Mouse (Mus musculus) macrophage (primary cell): ENCODE results near the gene Tex11. TPM values are rescaled to one million over a fixed set of nuclear protein-coding genes. Genes with fewer than 3 reads are reported as not detected.
"Not testable (repeated sequence)": the region's sequence is repeated elsewhere in the genome, so short reads cannot be mapped to it uniquely, and the experiment has no call there.

Source experiments
- H3K27ac ChIP-seq: fragments of 350-480 bp; formaldehyde crosslinking; 2 replicates; pipeline ENCODE4 v1.9.0; 2021
- H3K36me3 ChIP-seq: fragments of 350-480 bp; formaldehyde crosslinking; 2 replicates; pipeline ENCODE4 v1.9.0; 2021; ENCODE audit errors: inconsistent target
- H3K4me3 ChIP-seq: fragments of 350-480 bp; formaldehyde crosslinking; 2 replicates; pipeline ENCODE4 v1.9.0; 2021; ENCODE audit errors: inconsistent target
- H3K79me2 ChIP-seq: fragments of 350-480 bp; formaldehyde crosslinking; 2 replicates; pipeline ENCODE4 v1.9.0; 2021; ENCODE audit errors: inconsistent target
- WGBS: methylation state at CpG from one replicate; pipeline ENCODE4 v1.1.7; 2026; ENCODE audit warnings: inconsistent platforms; ENCODE audit not compliant: missing documents; 5-methylcytosine and 5-hydroxymethylcytosine counted together
- polyA plus RNA-seq: library from polyadenylated mRNA; stranded (reverse); fragments of 250-400 nt; gene quantifications from 3 replicates; pipeline ENCODE4 v1.2.4, GENCODE M21; 2018; ENCODE audit warnings: inconsistent platforms
- total RNA-seq, 78 experiments: library from RNA; depleted of rRNA; stranded (reverse); fragments of 250-400 nt; gene quantifications; 1 replicate in 9 of 78; 2 replicates in 24 of 78; 3 replicates in 43 of 78; 4 replicates in 2 of 78; pipeline ENCODE4 v1.2.4; 2018; ENCODE audit warnings: inconsistent platforms in 56 of 78

Tex11 gene
- under 1 TPM in 1 of 26 experiments, not detected in 25; 0.21 TPM for total RNA-seq (2018; cell fraction: chromatin; rRNA removed)
- total RNA-seq (2018; cell fraction: cytosol; rRNA removed) = under 1 TPM in 3 of 26 experiments, not detected in 23; 0.04 to 0.10 (median 0.09) TPM
- not detected for total RNA-seq (2018; cell fraction: nucleus; rRNA removed)
- 0.04 TPM in 1 of 3 replicates, not detected in the others for polyA plus RNA-seq

DNA sequence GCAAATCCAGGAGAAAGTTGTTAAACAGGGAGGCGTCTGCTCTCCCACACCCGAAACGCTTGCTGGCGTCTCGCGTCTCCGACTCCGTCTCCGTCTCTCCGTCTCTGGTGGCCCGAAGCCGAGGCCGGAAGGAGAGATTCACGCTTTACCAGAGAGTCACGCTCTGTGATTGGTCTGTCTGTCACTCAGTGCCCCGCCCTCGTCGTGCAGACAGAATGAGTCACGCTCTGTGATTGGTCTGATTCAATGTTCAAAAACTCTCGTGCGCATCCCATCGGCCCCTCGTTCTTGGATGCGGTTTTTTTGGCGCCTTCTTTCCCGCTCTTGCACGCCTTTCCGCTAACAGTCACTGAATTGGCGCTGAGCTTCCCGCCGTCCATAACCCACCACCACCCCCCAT, at the start of gene Tex11:
Gene Tex11 (minus strand): TSS at position 127 of the 400 bp plus-strand sequence.
- Histone ChIP-seq H3K79me2 (no peaks in the 10 kb centered on the region), H3K4me3 (no peak within 1 kb of the TSS), H3K27ac (no peak within 1 kb of the TSS), H3K36me3 (no peaks in the 10 kb centered on the region)
- 89% methylated on average over 17 of the region's 31 CpGs for WGBS

DNA sequence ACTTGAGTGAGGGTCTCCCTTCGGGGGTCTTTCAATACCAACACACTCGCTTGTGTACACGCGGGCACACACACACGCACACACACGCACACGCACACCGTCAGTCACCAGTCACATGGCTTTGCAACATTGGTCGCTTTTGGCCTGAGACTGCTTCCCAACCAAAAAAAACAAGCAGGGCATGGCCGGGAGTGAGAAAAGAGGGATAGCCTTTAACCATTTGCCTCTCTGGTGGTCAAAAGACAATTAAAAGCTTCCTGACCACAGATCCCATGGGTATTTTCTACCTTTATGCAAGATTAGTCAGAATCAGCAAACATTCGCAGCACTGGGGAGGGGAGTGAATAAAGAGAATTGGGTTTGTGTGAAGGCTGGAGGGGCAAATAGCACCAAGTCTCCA, 26.5 kb upstream of the Tex11 start, which contains the start of gene Slc7a3:
Gene Slc7a3 (minus strand): TSS at position 101 of the 400 bp plus-strand sequence.
- no peaks in the 10 kb centered on the region for H3K79me2 ChIP-seq
- H3K4me3 ChIP-seq = no peak within 1 kb of the TSS
- 72% methylated on average over 10 of the region's 11 CpGs for WGBS
- no peak within 1 kb of the TSS for H3K27ac ChIP-seq
- H3K36me3 ChIP-seq = no peaks in the 10 kb centered on the region

DNA sequence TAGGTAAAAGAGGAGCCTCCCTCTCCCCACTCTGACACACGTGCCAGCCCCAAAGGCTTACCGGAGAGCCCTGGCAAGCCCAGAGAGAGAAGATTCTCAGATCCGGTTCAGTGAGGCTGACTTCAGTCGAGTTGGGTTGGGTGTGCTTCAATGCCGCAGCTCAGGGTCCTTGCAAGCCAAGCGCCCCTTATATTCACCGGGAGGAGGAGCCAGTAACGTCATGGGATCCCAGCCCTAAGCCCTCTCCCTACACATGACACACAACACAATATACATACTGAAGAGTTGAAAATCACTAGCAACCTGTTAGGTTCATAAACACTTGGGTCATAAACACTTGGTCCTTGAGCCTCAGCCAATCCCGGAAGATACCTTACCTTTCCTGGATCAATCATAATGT, 25.7 kb upstream of the Tex11 start:
- not testable (repeated sequence) for H3K4me3 ChIP-seq, H3K79me2 ChIP-seq, H3K27ac ChIP-seq, H3K36me3 ChIP-seq
- WGBS = 10% methylated on average over 5 of the region's 9 CpGs

DNA sequence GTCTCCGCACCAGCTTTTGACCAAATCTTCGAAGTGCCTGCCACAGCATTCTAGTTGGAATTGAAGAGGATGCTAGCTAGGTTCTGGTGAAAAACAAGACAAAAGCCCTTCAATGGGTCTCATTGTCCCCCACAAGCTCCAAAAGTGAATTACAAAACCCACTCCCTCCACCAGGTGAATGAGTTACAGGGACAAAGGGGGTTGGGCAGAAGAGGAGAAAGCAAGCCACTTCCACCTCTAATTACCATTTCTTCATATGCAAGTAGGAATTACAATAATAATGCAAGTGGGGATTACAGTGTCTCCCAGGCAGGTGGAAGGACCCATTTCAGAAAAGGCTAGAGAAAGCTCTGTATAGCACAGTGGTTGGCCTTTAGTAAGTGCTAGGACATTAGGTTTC, 24.7 kb upstream of the Tex11 start:
- H3K4me3 ChIP-seq = no peak overlapping the region
- H3K36me3 ChIP-seq = no peaks in the 10 kb centered on the region
- WGBS = 82% methylated on average over 2 of the region's 2 CpGs
- H3K79me2 ChIP-seq = no peaks in the 10 kb centered on the region
- no peak overlapping the region for H3K27ac ChIP-seq

DNA sequence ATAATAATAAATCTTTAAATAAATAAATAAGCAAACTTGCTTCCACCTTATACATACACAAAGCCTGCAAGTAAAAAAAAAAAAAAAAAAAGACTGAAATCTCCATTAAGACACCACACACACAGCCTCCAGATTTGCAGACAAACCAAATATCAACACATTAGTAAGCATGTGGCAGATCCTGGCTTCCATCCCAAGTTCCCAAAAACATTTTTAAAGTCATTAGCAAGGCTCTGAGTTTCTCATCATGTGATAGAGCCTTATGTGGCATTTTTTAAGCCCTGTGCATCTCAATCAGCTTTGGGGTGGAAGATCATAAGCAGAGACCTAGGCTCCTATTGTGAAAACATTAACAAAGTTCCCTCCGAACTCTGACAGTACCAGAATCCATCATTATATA, 5.8 kb upstream of the Tex11 start:
- H3K4me3 ChIP-seq = no peak overlapping the region
- no peak overlapping the region for H3K27ac ChIP-seq
- no peaks in the 10 kb centered on the region for H3K79me2 ChIP-seq
- H3K36me3 ChIP-seq = no peaks in the 10 kb centered on the region
- WGBS = 90% methylated on average over 1 of the region's 1 CpGs

DNA sequence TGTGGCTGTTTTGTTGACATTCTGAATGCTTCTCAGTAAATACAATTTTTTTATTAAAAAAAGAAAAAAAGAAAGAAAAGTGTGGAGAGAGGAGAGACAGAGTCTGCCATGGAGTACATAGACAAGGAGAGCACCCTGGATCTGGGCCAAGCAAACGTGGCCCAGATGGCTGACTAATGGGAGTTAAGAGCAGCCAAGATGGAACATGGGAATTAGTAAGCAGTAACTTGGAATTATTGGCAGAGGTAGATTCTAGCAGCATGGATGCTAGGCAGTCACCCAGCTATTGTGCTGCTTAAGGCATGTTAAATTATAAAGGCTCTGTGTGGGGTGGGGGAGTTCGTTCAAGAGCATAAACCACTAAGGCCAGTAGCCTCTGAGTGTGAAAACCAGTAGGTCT, 4.0 kb upstream of the Tex11 start:
- H3K4me3 ChIP-seq = no peak overlapping the region
- H3K36me3 ChIP-seq = no peaks in the 10 kb centered on the region
- WGBS = 86% methylated on average over 2 of the region's 2 CpGs
- no peaks in the 10 kb centered on the region for H3K79me2 ChIP-seq
- no peak overlapping the region for H3K27ac ChIP-seq

DNA sequence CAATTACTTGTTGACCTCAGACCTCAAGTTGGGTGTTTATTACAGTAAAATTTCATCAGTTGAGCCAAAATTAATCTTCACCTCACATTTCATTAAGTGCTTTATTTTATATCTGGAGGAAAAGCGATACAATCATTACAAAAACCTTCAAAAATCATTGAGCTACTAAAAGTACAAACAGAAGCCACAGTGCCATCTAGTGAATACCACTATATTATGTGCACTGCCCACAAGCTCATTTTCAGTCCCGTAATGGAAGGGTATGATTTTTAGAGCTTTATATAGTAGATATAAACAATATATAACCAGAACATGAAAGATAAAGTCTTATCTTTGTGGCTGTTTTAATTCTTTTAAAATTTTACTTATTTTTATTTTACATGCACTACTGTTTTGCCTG, 115.8 kb downstream of the Tex11 start:
- H3K4me3 ChIP-seq = no peak overlapping the region
- WGBS = 50% methylated on average over 1 of the region's 2 CpGs
- no peaks in the 10 kb centered on the region for H3K36me3 ChIP-seq
- H3K79me2 ChIP-seq = no peaks in the 10 kb centered on the region
- H3K27ac ChIP-seq = no peak overlapping the region

DNA sequence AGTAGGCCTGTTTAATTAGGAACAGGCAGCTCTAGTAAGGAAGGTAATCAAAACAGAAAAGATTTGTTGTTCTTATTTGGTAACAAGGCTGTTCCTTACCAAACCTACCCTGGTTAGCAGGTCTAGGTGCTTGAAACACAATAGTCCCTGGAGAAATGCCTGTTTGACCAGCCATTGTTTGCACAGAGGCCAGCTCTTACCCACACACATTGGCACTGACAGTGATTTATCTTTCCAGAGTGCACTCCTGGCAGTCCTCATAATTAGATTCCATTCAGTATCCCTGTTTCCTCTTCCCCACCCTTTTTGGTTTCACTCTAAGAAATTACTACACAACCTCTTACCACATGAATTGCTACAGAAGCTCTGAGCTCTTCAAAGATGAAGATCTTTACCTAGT, 220.3 kb downstream of the Tex11 start:
- no peaks in the 10 kb centered on the region for H3K36me3 ChIP-seq
- H3K79me2 ChIP-seq = no peaks in the 10 kb centered on the region
- H3K27ac ChIP-seq = no peak overlapping the region
- no peak overlapping the region for H3K4me3 ChIP-seq

DNA sequence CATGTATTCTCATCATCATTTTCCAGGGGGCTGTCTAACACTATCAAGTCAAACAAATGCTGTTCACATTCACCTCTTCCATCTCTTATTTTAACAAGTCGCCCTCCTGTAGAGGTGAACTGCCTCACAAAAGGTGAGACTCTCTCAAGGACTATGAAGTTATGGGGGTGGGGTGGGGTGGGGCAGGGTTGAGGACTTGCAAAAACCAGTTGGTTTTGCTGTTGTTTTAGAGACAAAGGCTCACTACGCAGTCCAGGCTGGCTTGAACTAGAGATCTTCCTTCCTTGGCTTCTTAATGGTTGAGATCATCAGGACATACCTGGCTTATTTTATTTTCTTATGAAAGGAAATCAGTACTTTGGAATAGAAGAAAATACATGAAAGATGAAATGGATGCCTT, 226.7 kb downstream of the Tex11 start:
- no peak overlapping the region for H3K4me3 ChIP-seq
- no peaks in the 10 kb centered on the region for H3K36me3 ChIP-seq
- H3K27ac ChIP-seq = no peak overlapping the region
- no peaks in the 10 kb centered on the region for H3K79me2 ChIP-seq
- WGBS = 90% methylated on average over 2 of the region's 2 CpGs

DNA sequence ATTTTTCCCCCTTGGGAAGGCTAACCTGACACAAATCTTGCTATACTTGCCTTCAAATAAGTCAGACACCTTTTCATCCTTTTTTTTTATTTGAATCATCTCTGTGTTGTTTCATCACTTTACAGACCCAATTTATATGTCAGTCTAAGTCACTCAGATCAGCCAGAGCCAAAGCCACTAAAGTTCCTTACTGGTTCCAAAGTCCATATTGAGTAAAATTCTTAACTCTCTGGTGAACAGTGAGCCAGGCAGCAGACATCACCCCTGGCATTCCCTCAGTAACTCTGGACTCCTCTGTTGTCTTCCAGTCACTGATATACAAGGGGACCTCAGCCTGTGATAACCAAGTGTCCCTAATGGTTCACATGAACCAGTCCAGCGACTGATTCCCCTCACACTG, 233.9 kb downstream of the Tex11 start:
- no peak overlapping the region for H3K4me3 ChIP-seq
- no peaks in the 10 kb centered on the region for H3K79me2 ChIP-seq
- no peaks in the 10 kb centered on the region for H3K36me3 ChIP-seq
- 80% methylated on average over 1 of the region's 1 CpGs for WGBS
- H3K27ac ChIP-seq = no peak overlapping the region

DNA sequence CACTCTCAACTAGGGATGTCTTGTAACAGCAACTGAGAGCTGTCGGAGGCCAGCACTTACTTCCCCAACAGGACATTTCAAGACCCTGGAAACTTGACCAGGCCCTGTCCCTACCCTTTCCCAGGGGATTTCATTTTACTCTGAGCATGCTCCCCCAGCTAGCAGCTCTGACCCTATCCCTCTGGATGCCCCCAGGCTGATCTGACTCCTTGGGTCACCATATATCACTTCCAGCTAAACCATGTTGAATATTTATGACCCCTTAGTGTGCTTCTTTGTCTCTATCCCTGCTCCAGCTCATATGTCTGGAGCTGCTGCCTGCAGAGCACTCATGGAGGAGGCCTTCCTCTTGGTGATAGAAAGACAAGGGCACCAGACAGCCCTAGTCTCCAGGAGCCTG, 238.3 kb downstream of the Tex11 start:
- Histone ChIP-seq H3K36me3 (no peaks in the 10 kb centered on the region), H3K4me3 (no peak overlapping the region), H3K79me2 (no peaks in the 10 kb centered on the region), H3K27ac (no peak overlapping the region)
- 100% methylated on average over 1 of the region's 1 CpGs for WGBS

DNA sequence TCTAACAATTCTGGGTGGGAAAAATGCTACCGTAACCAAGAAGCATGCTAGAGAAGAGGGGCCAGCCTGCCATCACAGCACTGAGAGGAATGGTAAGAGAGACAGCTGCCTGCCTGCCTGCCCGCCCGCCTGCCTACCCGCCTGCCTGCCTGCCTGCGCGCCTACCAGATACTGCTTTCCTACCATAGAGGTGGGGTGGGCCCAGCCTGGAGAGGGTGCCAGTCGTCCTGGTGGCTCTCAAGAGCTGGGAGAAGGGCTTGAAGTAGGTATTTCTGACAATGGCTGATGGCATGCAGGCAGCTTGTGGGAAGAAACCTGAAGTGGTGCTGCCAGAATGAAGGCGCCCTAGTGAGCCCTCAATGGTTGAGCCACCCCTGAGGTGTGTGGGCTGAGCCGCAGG, 240.8 kb downstream of the Tex11 start:
- Histone ChIP-seq H3K36me3 (no peaks in the 10 kb centered on the region), H3K4me3 (no peak overlapping the region), H3K79me2 (no peaks in the 10 kb centered on the region), H3K27ac (no peak overlapping the region)
- 79% methylated on average over 6 of the region's 9 CpGs for WGBS

DNA sequence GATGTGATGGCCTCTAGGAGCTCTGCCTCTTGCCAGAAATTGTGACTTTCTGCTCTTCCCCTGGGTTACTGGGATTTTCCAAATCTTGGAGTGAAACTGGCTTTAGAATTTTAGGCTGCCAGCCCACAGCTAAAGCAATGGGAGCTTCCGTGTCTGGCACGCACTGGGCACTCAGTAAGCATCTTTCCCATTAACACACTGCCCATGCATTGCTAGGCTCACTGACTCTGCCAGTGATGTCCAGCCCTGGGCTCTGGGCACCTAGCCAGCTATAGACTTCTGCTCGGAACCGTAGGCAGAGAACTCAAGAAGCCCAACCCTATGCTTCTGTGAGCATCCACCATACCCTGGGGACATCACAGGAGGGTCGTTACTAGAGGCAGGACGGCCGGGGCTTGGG, 243.7 kb downstream of the Tex11 start:
- 89% methylated on average over 7 of the region's 7 CpGs for WGBS
- Histone ChIP-seq H3K79me2 (no peaks in the 10 kb centered on the region), H3K27ac (no peak overlapping the region), H3K4me3 (no peak overlapping the region), H3K36me3 (no peaks in the 10 kb centered on the region)

DNA sequence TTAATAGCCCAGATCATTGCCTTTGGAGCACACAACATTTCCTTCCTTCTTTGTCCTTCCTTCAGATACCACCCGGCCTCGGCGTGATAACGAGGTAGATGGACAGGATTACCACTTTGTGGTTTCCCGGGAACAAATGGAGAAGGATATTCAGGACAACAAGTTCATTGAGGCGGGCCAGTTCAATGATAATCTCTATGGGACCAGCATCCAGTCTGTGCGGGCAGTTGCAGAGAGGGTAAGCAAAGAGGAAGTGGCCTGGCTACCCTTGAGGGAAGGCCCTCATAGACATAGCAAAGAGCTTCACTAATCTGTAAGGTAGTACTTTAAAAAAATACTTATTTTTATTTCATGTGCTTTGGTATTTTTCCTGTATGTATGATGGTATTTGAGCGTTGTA, 245.3 kb downstream of the Tex11 start:
- Histone ChIP-seq H3K4me3 (no peak overlapping the region), H3K36me3 (no peaks in the 10 kb centered on the region), H3K27ac (no peak overlapping the region), H3K79me2 (no peaks in the 10 kb centered on the region)
- WGBS = 32% methylated on average over 8 of the region's 8 CpGs

DNA sequence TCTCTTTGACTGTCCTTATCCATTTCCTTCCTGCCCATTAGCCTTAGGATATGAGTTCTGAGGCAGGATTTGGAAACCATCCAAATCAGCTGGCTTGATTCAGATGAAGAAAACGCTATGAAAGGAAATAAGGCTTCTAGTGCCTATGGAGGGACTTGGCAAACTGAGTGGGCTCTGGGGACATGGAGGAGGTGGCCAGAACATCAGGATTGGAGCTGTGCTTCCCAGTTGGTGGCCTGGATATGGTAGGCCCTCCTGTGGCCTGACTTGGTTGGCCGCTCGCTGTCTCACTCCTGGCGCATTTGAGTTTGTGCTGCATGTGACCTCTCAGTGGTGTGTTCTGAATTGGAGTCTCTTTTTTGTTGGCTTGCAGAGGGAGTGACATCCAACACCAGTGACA, 248.3 kb downstream of the Tex11 start:
- 96% methylated on average over 4 of the region's 4 CpGs for WGBS
- no peak overlapping the region for H3K27ac ChIP-seq
- no peak overlapping the region for H3K4me3 ChIP-seq
- H3K79me2 ChIP-seq = no peaks in the 10 kb centered on the region
- H3K36me3 ChIP-seq = no peaks in the 10 kb centered on the region

DNA sequence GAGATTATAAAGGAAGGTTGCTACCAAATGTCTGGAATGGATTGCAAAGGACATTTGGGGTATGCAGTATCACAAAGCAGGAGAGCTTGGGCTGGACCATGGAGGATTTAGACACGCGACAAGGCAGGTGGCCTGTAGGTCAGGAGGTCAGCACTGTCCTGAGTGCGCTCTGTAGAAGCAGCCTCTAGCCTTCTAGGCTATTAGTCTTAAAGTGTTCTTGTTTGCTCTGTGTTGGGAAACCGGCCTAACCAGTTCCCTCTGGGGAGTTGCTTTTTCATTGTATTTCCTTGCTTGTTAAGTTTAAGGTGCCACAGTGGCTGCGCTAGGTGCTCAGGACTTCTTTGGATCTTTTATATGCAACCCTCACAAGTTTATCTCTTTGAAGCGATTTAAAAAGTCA, 257.4 kb downstream of the Tex11 start:
- 82% methylated on average over 6 of the region's 6 CpGs for WGBS
- no peaks in the 10 kb centered on the region for H3K79me2 ChIP-seq
- no peaks in the 10 kb centered on the region for H3K36me3 ChIP-seq
- no peak overlapping the region for H3K4me3 ChIP-seq
- H3K27ac ChIP-seq = no peak overlapping the region
